Mouse (Mus musculus) heart, embryonic 16.5 days (tissue): ENCODE results near the gene Wipi1. TPM values are rescaled to one million over a fixed set of nuclear protein-coding genes. Genes with fewer than 3 reads are reported as not detected.

Experiments
- ATAC-seq: fragments of 200-750 bp; cut with Nextera tagmentation; replicated peaks from 2 replicates; pipeline ENCODE4 v1.8.0; 2017; ENCODE audit warnings: moderate number of reproducible peaks; ENCODE audit not compliant: insufficient read depth, low FRiP score; ENCODE audit errors: extremely low read depth
- H3K27ac ChIP-seq: fragments of 300-500 bp; sonication (generic); 2 replicates; pipeline ENCODE4 v1.5.1; 2014; ENCODE audit warnings: mild to moderate bottlenecking, low read length, control low read depth, moderate library complexity
- H3K27me3 ChIP-seq: fragments of 300-500 bp; sonication (generic); 2 replicates; pipeline ENCODE4 v1.6.1; 2014; ENCODE audit warnings: low read length, mixed read lengths; ENCODE audit not compliant: control insufficient read depth, insufficient read depth
- H3K36me3 ChIP-seq: fragments of 300-500 bp; sonication (generic); 2 replicates; pipeline ENCODE4 v1.6.1; 2014; ENCODE audit not compliant: control insufficient read depth, insufficient read depth
- H3K4me1 ChIP-seq: fragments of 300-500 bp; sonication (generic); 2 replicates; pipeline ENCODE4 v1.6.1; 2014; ENCODE audit warnings: low read length, mixed read lengths; ENCODE audit not compliant: control insufficient read depth, insufficient read depth
- H3K4me2 ChIP-seq: fragments of 300-500 bp; sonication (generic); 2 replicates; pipeline ENCODE4 v1.6.1; 2014; ENCODE audit warnings: low read depth, mild to moderate bottlenecking, control low read depth, low read length
- H3K4me3 ChIP-seq: fragments of 300-500 bp; sonication (generic); 2 replicates; pipeline ENCODE4 v1.5.1; 2014; ENCODE audit warnings: mild to moderate bottlenecking, control low read depth, low read length
- H3K9ac ChIP-seq: fragments of 300-500 bp; sonication (generic); 2 replicates; pipeline ENCODE4 v1.6.1; 2014; ENCODE audit warnings: low read length, control low read depth
- H3K9me3 ChIP-seq: fragments of 300-500 bp; sonication (generic); replicated peaks from 2 replicates; pipeline ENCODE4 v1.6.1; 2016; ENCODE audit warnings: low read length; ENCODE audit not compliant: control insufficient read depth
- WGBS: fragments of 180-500 bp; shearing (Covaris S2); extraction: QIAGEN DNeasy Blood & Tissue Kit; methylation state at CpG from one replicate; pipeline ENCODE4 v1.1.7; 2014; 5-methylcytosine and 5-hydroxymethylcytosine counted together
- polyA plus RNA-seq: library from polyadenylated mRNA; unstranded; fragments of >200 nt; fragmentation: Nextera tagmentation; extraction: Ambion mirVana; gene quantifications from 2 replicates; pipeline ENCODE4 v1.2.1, GENCODE M21; 2015

Wipi1 gene
- polyA plus RNA-seq, 1 experiment from 2014 or later: 55.3 TPM

DNA sequence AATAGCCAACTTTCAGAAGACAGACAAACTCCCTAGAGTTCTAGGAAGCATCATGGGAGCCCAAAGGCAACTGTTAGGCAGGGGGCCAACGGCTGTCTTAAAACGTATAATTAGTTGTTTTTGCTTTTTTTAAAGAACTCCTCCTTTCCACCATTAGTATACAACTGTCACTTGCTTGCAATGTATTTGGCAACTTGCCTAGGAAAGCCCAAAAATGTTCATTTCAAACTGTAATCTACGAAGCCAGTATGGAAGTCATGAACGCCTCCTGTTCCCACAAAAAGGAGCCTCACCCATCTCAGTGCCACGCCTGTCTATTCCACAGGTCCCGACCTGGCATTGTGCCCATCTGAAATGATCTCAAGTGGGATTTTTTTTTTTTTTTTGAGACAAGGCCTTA, 35.9 kb downstream of the Wipi1 start:
- no peaks in the 10 kb centered on the region for H3K27me3 ChIP-seq
- no peak overlapping the region for H3K4me2 ChIP-seq
- no peak overlapping the region for H3K27ac ChIP-seq
- H3K9ac ChIP-seq: no peak overlapping the region
- no peak for ATAC-seq
- no peaks in the 10 kb centered on the region for H3K4me1 ChIP-seq
- WGBS: 79% methylated on average over 6 of the region's 6 CpGs
- H3K9me3 ChIP-seq: no peaks in the 10 kb centered on the region
- no peak overlapping the region for H3K4me3 ChIP-seq
- H3K36me3 ChIP-seq: peaks cover 30% of the 10 kb centered on the region

DNA sequence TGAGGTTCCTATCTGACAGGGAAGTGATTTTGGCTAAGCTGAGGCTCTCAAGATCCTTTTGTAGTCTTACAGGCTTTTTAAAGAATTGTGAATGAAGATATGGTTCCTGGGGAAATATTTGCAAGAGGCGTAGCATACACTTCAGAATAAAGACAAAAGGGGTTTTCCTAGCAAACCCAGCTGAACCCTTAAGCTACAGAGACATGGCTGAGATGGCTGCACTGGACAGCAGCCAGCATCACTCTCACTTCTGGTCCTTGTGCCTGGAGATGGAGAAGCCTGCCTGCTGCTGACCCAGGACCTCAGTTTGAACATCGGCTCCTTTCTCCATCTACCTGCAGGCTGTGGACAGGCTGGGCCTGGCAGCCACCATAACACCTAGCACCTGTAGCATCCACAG, 37.2 kb downstream of the Wipi1 start:
- no peak for ATAC-seq
- peaks cover 22% of the 10 kb centered on the region for H3K36me3 ChIP-seq
- no peaks in the 10 kb centered on the region for H3K9me3 ChIP-seq
- H3K9ac ChIP-seq: no peak overlapping the region
- H3K4me3 ChIP-seq: no peak overlapping the region
- no peak overlapping the region for H3K27ac ChIP-seq
- H3K4me1 ChIP-seq: no peaks in the 10 kb centered on the region; the same call in 1 of the 2 replicates
- H3K4me2 ChIP-seq: no peak overlapping the region
- 63% methylated on average over 2 of the region's 2 CpGs for WGBS
- no peaks in the 10 kb centered on the region for H3K27me3 ChIP-seq

DNA sequence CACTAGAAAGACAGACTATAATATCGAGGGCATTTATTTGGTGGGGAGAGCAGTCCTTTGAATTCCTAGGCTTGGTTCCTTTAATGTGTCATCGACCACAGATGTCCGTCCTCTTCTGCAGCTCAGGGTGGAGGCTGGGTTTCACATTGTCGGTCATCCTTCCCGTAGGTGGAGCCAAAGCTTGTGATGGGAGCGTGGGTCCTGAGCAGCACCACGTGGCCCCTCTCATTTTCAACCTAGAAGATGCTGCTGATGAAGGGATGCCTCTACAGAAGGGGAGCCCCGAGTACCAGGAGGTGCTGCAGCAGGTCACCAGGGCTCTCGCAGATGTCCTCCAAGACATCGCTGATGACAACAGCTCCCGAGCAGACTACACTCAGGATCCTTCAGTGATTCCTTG, 39.7 kb downstream of the Wipi1 start:
- no peaks in the 10 kb centered on the region for H3K27me3 ChIP-seq
- no peak overlapping the region for H3K4me3 ChIP-seq
- H3K9ac ChIP-seq: no peak overlapping the region
- no peaks in the 10 kb centered on the region for H3K9me3 ChIP-seq
- 80% methylated on average over 11 of the region's 11 CpGs for WGBS
- no peak overlapping the region for H3K27ac ChIP-seq
- H3K36me3 ChIP-seq: peaks cover 9% of the 10 kb centered on the region; the same call in 1 of the 2 replicates
- no peak for ATAC-seq
- no peak overlapping the region for H3K4me2 ChIP-seq
- peaks cover 2% of the 10 kb centered on the region; the same call in 1 of the 2 replicates for H3K4me1 ChIP-seq

DNA sequence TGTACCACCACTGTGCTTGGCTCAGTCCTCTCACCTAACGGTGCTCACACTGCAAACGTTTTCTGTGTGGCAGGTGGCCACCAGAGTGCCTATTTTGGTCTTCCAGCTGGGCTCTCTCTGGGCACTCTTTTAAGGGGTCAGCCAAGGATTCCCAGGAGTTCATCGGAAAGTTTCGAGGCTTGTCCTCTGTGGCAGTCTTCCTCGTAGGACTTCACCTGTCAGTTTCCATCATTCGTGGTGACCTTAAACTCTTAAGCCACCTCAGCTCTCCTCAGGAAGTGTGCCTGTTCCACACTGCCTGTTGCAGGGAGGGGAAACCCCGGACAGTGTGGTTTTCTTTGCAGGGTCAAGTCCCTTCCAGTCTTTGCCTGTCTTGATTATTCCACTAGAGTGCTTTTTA, 42.0 kb downstream of the Wipi1 start:
- peaks cover 3% of the 10 kb centered on the region; the same call in 1 of the 2 replicates for H3K4me1 ChIP-seq
- peaks cover 9% of the 10 kb centered on the region; the same call in 1 of the 2 replicates for H3K36me3 ChIP-seq
- no peak overlapping the region for H3K9ac ChIP-seq
- H3K9me3 ChIP-seq: no peaks in the 10 kb centered on the region
- no peaks in the 10 kb centered on the region for H3K27me3 ChIP-seq
- 58% methylated on average over 7 of the region's 7 CpGs for whole genome bisulfite sequencing
- H3K4me3 ChIP-seq: no peak overlapping the region
- H3K27ac ChIP-seq: no peak overlapping the region
- no peak overlapping the region for H3K4me2 ChIP-seq
- no peak for ATAC-seq

DNA sequence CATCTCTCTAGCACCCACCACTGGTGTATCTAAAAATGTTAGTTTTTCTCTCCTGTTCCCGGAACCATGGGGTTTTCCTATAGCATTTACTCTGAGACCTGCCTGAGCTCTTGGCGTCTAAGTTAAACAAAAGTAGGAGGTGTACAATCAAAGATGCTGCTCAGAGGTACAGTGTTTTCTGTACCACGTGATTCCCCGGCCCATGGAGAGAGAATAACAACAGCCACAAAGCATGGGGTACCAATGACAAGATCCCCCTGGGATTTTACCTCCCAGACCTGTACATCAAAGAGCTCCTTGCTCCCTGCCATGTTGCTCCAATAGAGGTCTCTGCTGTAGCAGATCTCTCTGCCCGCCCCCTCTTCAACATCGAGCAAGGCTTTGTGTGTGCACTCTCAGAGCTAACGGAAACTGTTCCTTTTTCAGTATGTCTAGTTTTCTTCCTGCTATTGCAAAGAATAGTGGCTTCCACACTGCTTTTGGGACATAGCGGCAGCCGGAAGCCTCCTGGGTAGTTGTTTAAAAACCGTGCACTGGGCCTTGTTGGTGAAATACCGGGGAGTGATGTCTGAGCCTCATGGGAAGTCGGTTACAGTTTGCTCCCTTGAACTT, 42.7 kb downstream of the Wipi1 start:
- Histone ChIP-seq H3K4me3 (no peak overlapping the region), H3K36me3 (peaks cover 9% of the 10 kb centered on the region; the same call in 1 of the 2 replicates), H3K27ac (no peak overlapping the region), H3K27me3 (no peaks in the 10 kb centered on the region), H3K4me1 (peaks cover 4% of the 10 kb centered on the region; the same call in 1 of the 2 replicates), H3K4me2 (no peak overlapping the region), H3K9ac (no peak overlapping the region), H3K9me3 (no peaks in the 10 kb centered on the region)
- no peak for ATAC-seq
- WGBS: 71% methylated on average over 12 of the region's 12 CpGs

DNA sequence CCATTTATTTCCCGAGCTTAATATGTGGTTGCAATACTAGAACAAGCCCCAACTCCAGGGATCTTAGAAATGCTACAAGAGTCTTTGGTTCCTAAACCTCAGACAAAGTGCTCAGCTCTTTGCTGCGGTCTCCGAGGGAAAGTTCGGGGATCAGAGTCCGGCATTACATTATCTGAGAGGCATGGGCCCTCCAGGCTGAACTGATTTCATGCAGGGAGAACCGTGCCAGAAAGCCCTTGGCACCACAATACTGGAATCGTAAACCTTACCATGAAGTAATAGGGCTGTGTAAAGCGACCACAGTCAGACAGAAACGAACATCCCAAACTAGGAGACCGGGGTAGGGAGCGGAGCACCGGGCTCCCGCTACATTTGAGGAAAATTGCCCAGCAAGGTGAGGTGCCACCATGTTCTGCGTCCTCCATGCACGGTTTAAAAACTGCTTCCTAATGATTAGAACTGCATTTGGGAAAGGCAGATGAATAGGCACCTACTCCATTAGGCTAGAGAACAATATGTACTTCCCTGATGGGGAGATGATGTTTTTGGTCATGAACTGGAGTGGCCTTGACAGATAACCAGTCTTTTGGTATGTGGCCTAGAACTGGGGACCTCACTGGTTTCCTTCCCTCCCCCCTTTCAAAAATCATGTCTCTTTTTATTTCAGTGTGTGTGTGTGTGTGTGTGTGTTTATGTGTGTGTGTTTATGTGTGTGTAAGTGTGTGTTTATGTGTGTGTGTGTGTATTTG, 47.1 kb downstream of the Wipi1 start:
- WGBS: 80% methylated on average over 15 of the region's 15 CpGs
- Histone ChIP-seq H3K9ac (no peak overlapping the region), H3K27ac (no peak overlapping the region), H3K4me2 (no peak overlapping the region), H3K9me3 (no peaks in the 10 kb centered on the region), H3K27me3 (no peaks in the 10 kb centered on the region), H3K4me3 (no peak overlapping the region), H3K4me1 (peaks cover 16% of the 10 kb centered on the region), H3K36me3 (no peaks in the 10 kb centered on the region)
- ATAC-seq: no peak

DNA sequence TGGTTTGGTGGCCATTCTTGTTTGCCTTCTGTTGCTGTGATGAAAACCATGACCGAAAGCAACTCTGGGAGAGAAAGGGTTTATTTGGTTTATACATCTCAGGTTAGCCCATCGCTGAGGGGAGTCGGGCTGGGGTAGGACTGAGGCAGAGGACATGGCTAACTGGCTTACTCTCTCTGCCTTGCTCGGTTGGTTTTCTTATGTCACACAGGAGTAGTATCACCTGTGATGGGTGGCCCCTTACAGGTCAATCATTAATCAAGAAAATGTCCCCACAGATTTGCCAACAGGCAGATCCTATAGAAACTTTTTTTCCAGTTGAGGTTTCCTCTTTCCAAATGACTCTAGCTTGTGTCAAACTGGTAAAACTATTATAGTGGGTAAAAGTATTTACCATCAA, 48.1 kb downstream of the Wipi1 start:
- Histone ChIP-seq H3K4me1 (peaks cover 14% of the 10 kb centered on the region), H3K27me3 (no peaks in the 10 kb centered on the region), H3K4me2 (no peak overlapping the region), H3K27ac (no peak overlapping the region), H3K9ac (no peak overlapping the region), H3K9me3 (no peaks in the 10 kb centered on the region), H3K4me3 (no peak overlapping the region), H3K36me3 (no peaks in the 10 kb centered on the region)
- ATAC-seq: no peak
- 80% methylated on average over 4 of the region's 4 CpGs for WGBS

DNA sequence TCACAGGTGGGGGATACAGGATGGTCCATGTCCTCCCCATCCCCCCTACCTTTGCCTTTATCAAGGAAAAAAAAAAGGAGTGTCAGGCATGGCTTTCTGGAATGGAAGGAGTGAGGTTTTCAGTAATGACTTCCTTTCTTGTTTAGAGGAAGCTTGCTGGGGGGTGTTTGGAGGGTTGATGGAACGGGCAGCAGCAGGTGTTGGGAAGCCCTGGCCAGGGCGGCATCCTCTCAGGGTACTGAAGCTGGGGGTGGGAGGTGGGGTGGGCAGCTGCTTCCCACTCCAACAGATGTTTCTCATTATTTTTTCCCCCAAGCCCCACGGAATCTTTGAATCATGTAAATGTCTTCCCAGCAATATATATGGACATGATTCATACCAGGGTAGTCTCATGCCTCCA, 50.3 kb downstream of the Wipi1 start:
- Histone ChIP-seq H3K36me3 (no peaks in the 10 kb centered on the region), H3K4me2 (no peak overlapping the region), H3K27me3 (no peaks in the 10 kb centered on the region), H3K4me1 (peaks cover 17% of the 10 kb centered on the region), H3K9ac (no peak overlapping the region), H3K27ac (peak overlapping the region; percentile 26), H3K4me3 (no peak overlapping the region), H3K9me3 (no peaks in the 10 kb centered on the region)
- WGBS: 65% methylated on average over 3 of the region's 3 CpGs
- ATAC-seq: no peak

DNA sequence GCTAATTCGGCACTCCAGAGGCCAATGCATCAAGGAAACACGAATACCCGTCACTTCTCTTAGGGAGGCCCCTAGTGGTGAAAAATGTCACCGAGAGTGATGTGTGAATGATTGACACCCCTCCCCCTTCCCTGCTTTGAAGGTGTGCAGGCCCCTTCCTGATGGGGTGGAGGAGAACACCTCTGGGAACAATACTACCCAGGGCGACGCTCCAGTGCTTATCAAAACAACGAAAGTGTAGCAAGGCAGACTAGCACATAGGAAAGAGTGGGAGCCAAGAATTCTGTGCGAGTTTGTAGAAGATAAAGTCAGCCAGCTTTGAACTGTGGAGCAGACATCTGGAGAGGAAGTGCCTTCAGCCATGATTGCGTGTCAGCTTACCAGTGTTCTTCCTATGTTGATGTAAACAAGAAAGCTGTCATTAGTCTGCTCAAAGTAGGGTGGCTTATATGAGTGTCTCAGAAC, 50.9 kb downstream of the Wipi1 start:
- Histone ChIP-seq H3K36me3 (no peaks in the 10 kb centered on the region), H3K9me3 (no peaks in the 10 kb centered on the region), H3K4me1 (peaks cover 20% of the 10 kb centered on the region), H3K9ac (no peak overlapping the region), H3K27ac (peak overlapping the region; percentile 26), H3K4me3 (no peak overlapping the region), H3K27me3 (no peaks in the 10 kb centered on the region), H3K4me2 (no peak overlapping the region)
- WGBS: 9% methylated on average over 9 of the region's 9 CpGs
- peak; percentile 59 for ATAC-seq
